Mouse (Mus musculus): ENCODE measurements around the gene Itprip.

DNA sequence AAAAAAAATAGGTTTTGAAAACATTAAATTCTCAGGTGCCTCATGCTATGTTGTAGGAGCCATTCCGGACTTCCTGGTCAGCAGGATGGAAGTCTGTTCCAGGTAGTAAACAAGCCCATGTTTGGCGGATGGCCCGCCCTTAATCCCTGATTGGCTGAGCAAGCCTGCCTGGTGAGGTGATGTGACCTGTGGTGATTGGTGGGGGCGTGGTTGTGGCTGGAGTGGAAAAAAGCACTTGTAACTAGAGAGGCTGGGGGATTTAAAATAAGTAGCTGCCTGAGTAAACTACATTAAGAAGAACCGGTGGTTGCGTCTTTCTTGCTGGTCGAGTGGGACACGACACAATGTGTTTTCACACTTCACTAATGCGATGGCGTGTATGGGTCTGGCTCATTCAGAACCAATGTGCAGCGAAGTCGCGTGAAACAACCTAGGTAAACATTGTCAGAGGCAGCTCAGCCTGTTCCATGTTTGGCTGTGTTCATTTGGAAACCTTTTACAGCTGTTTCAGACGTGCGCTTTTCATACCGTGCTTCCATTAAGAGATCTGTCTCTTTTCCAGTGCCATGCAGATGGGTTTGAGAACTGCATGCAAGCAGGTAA lies 15.6 kb upstream of the Itprip start:
- TF ChIP-seq CTCF (conservative IDR thresholded peaks at IDR 0.05; ENCODE audit: insufficient read depth, insufficient read length, low read depth, low read length): no peak
- TF ChIP-seq POLR2A (IDR thresholded peaks at IDR 0.05; ENCODE audit: low read depth, low read length): no peak
